Comparison of ENCODE assay signal across 13 mouse cellular contexts in genomic region chr1:46864175-46864885, GRCm38 (mm10). TPM values are rescaled to one million over a fixed set of nuclear protein-coding genes. Genes with fewer than 3 reads are reported as not detected.
DNase-seq lines count a peak whose midpoint lies in the region; ATAC-seq and TF ChIP-seq lines count a peak whose summit lies in the region.
"Had no signal": no experiment of that assay in that cellular context is flagged by ENCODE, and none has a peak within 500 bp of the region (broad histone marks: within the 10 kb centered on the region; RNA-seq: fewer than 3 reads in every experiment).

No protein-coding gene starts in this region.

- H3K9ac ChIP-seq in lung, postnatal 0 days (replicated peaks; ENCODE audit: low read depth): no peak overlapping the region
- H3K9ac ChIP-seq: forebrain, embryonic 12.5 days; liver, postnatal 0 days had no signal

- 61% methylated on average over 7 of the region's 7 CpGs for WGBS in lung, postnatal 0 days

- no peaks in the 10 kb centered on the region for H3K4me1 ChIP-seq in lung, postnatal 0 days (ENCODE audit: insufficient read depth, low read depth, low read length)

- TF ChIP-seq CTCF in lung, postnatal 0 days (IDR thresholded peaks at IDR 0.05): no peak

- H3K27me3 ChIP-seq in lung, postnatal 0 days (replicated peaks; ENCODE audit: insufficient read depth, low read length): no peaks in the 10 kb centered on the region
- H3K27me3 ChIP-seq: forebrain, embryonic 12.5 days had no signal

- TF ChIP-seq EP300 in lung, postnatal 0 days (IDR thresholded peaks at IDR 0.05): no peak

- peak overlapping the region; percentile 9; the same call in 1 of the 2 replicates for H3K27ac ChIP-seq in lung, postnatal 0 days (ENCODE audit: low read length)
- H3K27ac ChIP-seq: forebrain, embryonic 12.5 days had no signal

- H3K4me2 ChIP-seq in lung, postnatal 0 days (replicated peaks; ENCODE audit: low read depth, low read length): no peak overlapping the region
- H3K4me2 ChIP-seq: forebrain, embryonic 12.5 days had no signal

- no peak overlapping the region for H3K4me3 ChIP-seq in lung, postnatal 0 days (ENCODE audit: low read depth, low read length)
- H3K4me3 ChIP-seq: forebrain, embryonic 12.5 days had no signal

- ATAC-seq in lung, postnatal 0 days: peak; percentile 19; the same call in 1 of the 2 replicates
- ATAC-seq: liver, postnatal 0 days had no signal

- DNase-seq in gastrocnemius, adult 18-20 months (ENCODE audit: low spot score): peak; percentile 20
- DNase-seq in gastrocnemius, postnatal 4 days (ENCODE audit: low spot score in 2 of 2): no peak
- DNase-seq in lung, postnatal 0 days (ENCODE audit: low spot score): peak; percentile 21
- no peak for DNase-seq in lung, postnatal 25 days (ENCODE audit: low spot score)
- DNase-seq in kidney, postnatal 25 days: peak; percentile 80 to 83
- no peak for DNase-seq in frontal cortex, postnatal 25 days (ENCODE audit: low spot score in 2 of 2)
- DNase-seq in cerebellum, postnatal 25 days: no peak
- DNase-seq in spleen, adult 18-20 months: no peak
- DNase-seq: B cell, adult 2 months; left cerebral cortex, postnatal 4 days; liver, postnatal 0 days; thymus, postnatal 25 days had no signal

- no peaks in the 10 kb centered on the region for H3K36me3 ChIP-seq in lung, postnatal 0 days (ENCODE audit: insufficient read depth, low read length)
- H3K36me3 ChIP-seq: forebrain, embryonic 12.5 days had no signal

- H3K9me3 ChIP-seq in lung, postnatal 0 days (ENCODE audit: low read length): no peaks in the 10 kb centered on the region
- H3K9me3 ChIP-seq: forebrain, embryonic 12.5 days had no signal

RNA-seq across cellular contexts. Expression of gene Slc39a10, which starts 28.3 kb away (rescaled TPM):
- total RNA-seq in gastrocnemius, adult 18-20 months (2021): 1 to 10 TPM; 4.0 to 5.3 TPM
- 10 to 100 TPM; 14.5 to 16.7 TPM for total RNA-seq in gastrocnemius, postnatal 4 days (2021)
- 15.9 and 23.6 TPM in 2 replicates for polyA plus RNA-seq in lung, postnatal 0 days (2015; fragmentation: Nextera tagmentation; extraction: Ambion mirVana)

Comparison
In these comparisons a context has a peak if more than half of its experiments do, and no peak if none do; other contexts are left out.
1. DNase-seq: peak in gastrocnemius, adult 18-20 months (single experiment), lung, postnatal 0 days (single experiment) and kidney, postnatal 25 days (2 of 2); none in gastrocnemius, postnatal 4 days (0 of 2), lung, postnatal 25 days (single experiment), frontal cortex, postnatal 25 days (0 of 2), cerebellum, postnatal 25 days (0 of 2) and spleen, adult 18-20 months (0 of 2).